Mouse (Mus musculus): ENCODE data around the gene Serpina3b. TPM values are rescaled to one million over a fixed set of nuclear protein-coding genes. Genes with fewer than 3 reads are reported as not detected.
"Not testable (repeated sequence)": the region's sequence is repeated elsewhere in the genome, so short reads cannot be mapped to it uniquely, and the experiment has no call there.

Serpina3b gene
- polyA plus RNA-seq (2016; fragmentation: Nextera tagmentation; extraction: Ambion mirVana), result not detected in 2 replicates

DNA sequence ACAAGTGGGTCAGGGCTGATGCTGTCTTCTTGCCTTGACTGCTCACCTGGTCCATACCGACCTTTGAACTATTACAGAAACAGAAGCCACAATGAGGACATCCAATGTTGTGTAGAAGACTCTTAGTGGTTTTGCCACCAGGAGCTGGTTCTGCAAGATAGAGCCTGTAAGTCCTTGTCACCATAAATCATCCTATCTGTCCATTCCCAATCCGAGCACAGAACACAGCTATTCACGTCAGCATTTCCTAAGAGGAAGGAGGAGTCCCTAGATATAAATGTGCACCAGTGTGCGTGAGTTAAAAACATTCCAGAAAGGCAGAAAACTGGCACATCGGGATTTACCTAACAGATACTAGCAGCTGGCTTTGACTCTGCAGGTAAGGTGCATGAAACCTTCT, at the start of gene Serpina3b:
Gene Serpina3b, plus strand, starts transcription at position 301 of the 400 bp plus-strand sequence.
- Histone ChIP-seq H3K36me3 (no peaks in the 10 kb centered on the region), H3K27ac (no peak within 1 kb of the TSS), H3K4me1 (no peaks in the 10 kb centered on the region), H3K27me3 (no peaks in the 10 kb centered on the region), H3K9me3 (replicated peaks) (no peaks in the 10 kb centered on the region), H3K4me2 (replicated peaks) (no peak within 1 kb of the TSS), H3K9ac (no peak within 1 kb of the TSS), H3K4me3 (no peak within 1 kb of the TSS)
- no peak for ATAC-seq (ENCODE audit: low FRiP score)
- WGBS, result 88% methylated on average over 5 of the region's 5 CpGs

DNA sequence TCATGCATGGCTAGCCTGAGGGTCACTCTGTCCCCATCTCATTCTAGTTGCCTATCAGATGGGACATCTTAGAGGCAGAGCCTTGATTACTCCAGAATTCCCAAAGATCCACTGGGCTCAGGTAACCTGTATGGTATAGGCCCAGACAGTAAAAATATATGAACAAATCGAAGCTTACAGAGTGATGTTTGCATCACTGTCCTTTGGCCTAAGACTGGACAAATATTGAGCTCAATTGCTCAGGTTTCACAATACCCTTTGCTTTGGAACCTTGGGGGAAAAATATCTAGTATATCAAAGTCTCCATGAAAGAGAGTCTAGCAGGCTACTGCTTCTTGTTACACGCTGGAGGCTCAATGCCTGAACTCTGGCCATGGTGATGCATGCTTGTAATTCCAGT, 37.7 kb upstream of the Serpina3b start:
- Histone ChIP-seq H3K27ac (no peak overlapping the region), H3K4me1 (no peaks in the 10 kb centered on the region), H3K27me3 (no peaks in the 10 kb centered on the region), H3K9me3 (replicated peaks) (no peaks in the 10 kb centered on the region), H3K4me3 (no peak overlapping the region), H3K36me3 (no peaks in the 10 kb centered on the region), H3K4me2 (replicated peaks) (no peak overlapping the region), H3K9ac (no peak overlapping the region)
- WGBS, result 72% methylated on average over 2 of the region's 2 CpGs
- no peak for ATAC-seq (ENCODE audit: low FRiP score)

DNA sequence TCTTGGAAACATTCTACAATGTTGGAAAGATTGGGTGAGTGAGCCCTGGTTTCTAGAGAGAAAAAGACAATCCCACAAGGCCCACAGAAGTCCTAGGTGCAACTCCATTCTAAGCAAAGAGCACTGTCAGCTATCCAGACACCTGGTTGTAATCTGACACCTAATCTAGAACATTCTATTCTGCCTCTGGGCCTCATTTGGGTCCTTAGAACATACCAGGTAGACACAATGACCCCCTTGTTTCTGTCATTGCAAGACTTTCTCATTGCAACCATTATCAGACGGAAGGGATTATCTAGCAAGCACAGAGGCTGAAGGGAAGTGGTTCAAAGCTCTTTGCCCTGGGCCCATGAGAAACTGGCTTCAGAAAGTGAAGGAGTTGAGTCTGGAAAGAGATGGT, 36.5 kb upstream of the Serpina3b start:
- ATAC-seq (ENCODE audit: low FRiP score), result no peak
- whole genome bisulfite sequencing, result 87% methylated on average over 1 of the region's 1 CpGs
- H3K27me3 ChIP-seq, result no peaks in the 10 kb centered on the region

DNA sequence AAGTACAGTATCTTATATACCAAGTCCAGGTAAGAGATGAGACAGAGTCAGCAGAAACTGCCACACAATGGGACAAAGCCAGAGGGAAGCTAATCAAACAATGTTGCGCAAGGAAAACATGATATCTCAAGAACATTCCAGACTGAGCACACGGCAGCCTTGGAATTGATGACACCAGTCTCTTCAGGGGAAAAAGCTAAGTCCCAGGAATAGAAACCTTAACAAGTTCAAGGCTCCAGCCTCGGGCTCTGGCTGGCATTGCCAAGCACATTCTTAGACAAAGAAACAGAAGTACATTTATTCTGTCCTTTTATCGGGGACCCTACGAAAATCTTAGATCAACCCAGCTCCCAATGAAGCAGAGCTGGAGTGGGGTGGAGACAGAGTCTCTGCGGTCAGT, 27.0 kb upstream of the Serpina3b start, which contains the start of gene Serpina5:
Gene Serpina5, plus strand, starts transcription at position 346 of the 400 bp plus-strand sequence.
- no peak for ATAC-seq (ENCODE audit: low FRiP score)
- Histone ChIP-seq H3K27ac (no peak within 1 kb of the TSS), H3K4me1 (no peaks in the 10 kb centered on the region), H3K9me3 (replicated peaks) (no peaks in the 10 kb centered on the region), H3K4me2 (replicated peaks) (no peak within 1 kb of the TSS), H3K36me3 (no peaks in the 10 kb centered on the region), H3K27me3 (no peaks in the 10 kb centered on the region), H3K9ac (no peak within 1 kb of the TSS), H3K4me3 (no peak within 1 kb of the TSS)
- WGBS, result 96% methylated on average over 6 of the region's 6 CpGs

More for the DNA sequence above, 36.5 kb upstream of the Serpina3b start:
- Histone ChIP-seq H3K36me3 (no peaks in the 10 kb centered on the region), H3K4me2 (replicated peaks) (no peak overlapping the region), H3K9ac (no peak overlapping the region), H3K27ac (no peak overlapping the region), H3K4me3 (no peak overlapping the region), H3K4me1 (no peaks in the 10 kb centered on the region), H3K9me3 (replicated peaks) (no peaks in the 10 kb centered on the region)

DNA sequence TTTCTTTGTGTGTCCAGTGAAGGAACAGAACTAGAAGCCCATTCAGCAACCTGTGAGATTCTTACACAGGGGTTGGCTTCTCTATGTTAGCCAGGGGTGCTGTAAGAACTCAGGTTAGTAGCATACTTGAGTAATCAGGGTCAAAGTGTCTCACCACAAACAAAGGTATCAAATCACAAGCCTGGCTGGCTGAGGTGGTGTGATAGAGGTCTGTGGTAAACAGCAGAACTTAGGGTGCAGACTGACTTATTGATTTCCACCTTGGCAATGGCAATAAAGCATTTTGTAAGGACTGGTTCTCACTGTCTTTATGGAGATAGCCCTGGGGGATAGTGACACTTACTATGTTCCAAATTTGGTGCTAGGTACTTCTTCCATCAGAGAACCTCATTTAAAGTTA, 21.9 kb upstream of the Serpina3b start:
- ATAC-seq (ENCODE audit: low FRiP score), result no peak
- Histone ChIP-seq H3K36me3 (no peaks in the 10 kb centered on the region), H3K4me2 (replicated peaks) (no peak overlapping the region), H3K9me3 (replicated peaks) (no peaks in the 10 kb centered on the region), H3K27me3 (no peaks in the 10 kb centered on the region), H3K9ac (no peak overlapping the region), H3K27ac (no peak overlapping the region), H3K4me1 (no peaks in the 10 kb centered on the region), H3K4me3 (no peak overlapping the region)

DNA sequence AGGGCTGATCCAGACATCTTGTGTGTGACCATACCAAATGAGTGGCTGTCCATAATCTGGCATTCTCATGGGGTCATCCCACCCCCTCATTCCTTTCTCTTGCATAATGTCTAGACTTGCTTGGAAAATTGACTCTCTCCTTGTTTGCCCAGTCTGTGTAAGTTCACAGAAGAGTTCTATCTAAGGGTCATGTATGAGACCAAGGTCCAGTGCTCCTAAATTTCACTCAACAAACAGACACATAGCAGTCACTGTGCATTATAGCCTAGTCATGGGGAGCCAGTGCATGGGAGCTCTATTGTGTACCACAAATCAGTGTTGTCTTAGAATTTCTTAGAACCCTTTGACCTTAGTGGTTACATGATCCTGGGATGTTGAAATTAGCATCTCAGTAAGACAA, 20.9 kb upstream of the Serpina3b start:
- Histone ChIP-seq H3K4me2 (replicated peaks) (no peak overlapping the region), H3K36me3 (no peaks in the 10 kb centered on the region)
- ATAC-seq (ENCODE audit: low FRiP score), result no peak

DNA sequence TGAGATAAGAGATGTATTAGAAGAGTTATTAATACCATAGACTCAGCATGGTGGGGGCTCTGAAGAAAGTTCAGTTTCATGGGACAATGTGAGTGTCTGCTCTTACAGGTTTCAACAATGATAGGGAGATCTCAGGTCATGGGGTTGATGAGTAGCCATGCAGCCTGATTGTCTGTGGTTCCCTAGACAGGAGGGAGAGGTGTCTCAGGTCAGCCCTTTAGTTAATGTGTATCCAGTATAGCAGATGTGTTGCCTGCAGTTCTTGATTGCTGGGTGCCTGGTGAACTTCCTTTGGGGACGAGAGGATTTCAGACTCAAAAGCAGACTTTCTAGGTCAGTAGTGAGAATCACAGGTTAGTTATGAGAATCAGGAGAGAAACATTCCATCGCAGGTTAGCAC, 19.3 kb upstream of the Serpina3b start:
- no peaks in the 10 kb centered on the region for H3K9me3 ChIP-seq (replicated peaks)
- 78% methylated on average over 2 of the region's 2 CpGs for WGBS
- no peak overlapping the region for H3K27ac ChIP-seq
- H3K4me2 ChIP-seq (replicated peaks), result no peak overlapping the region
- no peaks in the 10 kb centered on the region for H3K4me1 ChIP-seq
- H3K4me3 ChIP-seq, result no peak overlapping the region
- no peak overlapping the region for H3K9ac ChIP-seq
- ATAC-seq (ENCODE audit: low FRiP score), result no peak
- no peaks in the 10 kb centered on the region for H3K36me3 ChIP-seq
- H3K27me3 ChIP-seq, result no peaks in the 10 kb centered on the region

More for the DNA sequence above, 20.9 kb upstream of the Serpina3b start:
- H3K9me3 ChIP-seq (replicated peaks), result no peaks in the 10 kb centered on the region
- H3K4me1 ChIP-seq, result no peaks in the 10 kb centered on the region
- H3K27me3 ChIP-seq, result no peaks in the 10 kb centered on the region
- H3K4me3 ChIP-seq, result no peak overlapping the region
- no peak overlapping the region for H3K27ac ChIP-seq
- H3K9ac ChIP-seq, result no peak overlapping the region

DNA sequence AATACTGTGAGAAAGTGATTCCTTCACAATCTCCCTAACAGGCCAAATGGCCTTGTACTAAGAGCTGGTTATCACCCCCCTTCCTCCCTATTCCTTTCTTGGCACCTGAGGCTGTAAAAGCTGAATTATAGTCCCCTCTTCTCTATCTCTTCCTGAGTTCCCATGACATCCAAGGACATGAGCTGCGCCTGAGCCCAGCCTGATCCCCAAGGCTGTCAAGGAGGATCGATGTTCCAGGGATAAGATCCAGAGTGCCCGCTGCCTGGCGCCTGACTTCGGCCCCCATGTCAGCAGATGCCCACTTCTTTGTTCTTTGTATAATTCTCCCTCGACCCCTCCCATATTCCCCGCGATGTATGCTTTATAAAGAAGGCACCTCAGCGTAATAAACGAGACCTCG, 15.5 kb upstream of the Serpina3b start, which contains the start of gene Serpina3a:
Gene Serpina3a, plus strand, starts transcription at position 392 of the 400 bp plus-strand sequence.
- not testable (repeated sequence) for H3K4me1 ChIP-seq; ATAC-seq (ENCODE audit: low FRiP score); H3K4me3 ChIP-seq; H3K27me3 ChIP-seq; H3K9ac ChIP-seq; H3K36me3 ChIP-seq; H3K4me2 ChIP-seq (replicated peaks); H3K9me3 ChIP-seq (replicated peaks); H3K27ac ChIP-seq
- WGBS, result 88% methylated on average over 11 of the region's 11 CpGs

DNA sequence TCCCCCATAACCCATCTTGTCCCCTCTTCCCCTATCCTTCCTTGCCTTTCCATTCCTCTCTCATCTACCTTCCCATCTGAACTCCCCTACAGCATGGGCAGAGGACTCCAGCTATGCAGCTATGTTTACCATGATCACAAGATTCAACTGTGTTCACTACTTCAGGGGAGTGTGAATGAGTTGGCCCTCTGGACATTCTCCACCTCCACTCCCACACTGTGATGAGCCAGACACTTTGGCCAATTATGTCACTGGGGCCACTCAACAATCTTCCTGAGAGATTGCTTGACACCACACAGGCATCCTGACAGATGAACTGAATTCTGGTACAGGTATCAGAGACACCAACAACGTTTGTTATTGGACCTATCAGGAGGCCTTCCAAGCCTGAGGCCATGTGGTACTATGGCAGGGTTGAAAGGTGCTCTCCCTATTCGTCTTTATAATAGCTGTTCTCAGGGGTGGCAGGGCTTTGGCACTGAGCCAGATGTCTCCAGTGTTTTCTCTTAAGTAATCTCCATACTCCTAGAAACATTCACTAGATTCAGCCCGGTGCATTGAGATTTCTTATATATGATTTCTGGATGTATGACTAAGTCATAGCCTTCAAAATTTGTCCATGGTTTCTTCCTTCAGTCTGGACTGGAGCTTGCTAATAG, 12.7 kb upstream of the Serpina3b start:
- Histone ChIP-seq H3K27ac (no peak overlapping the region), H3K4me2 (replicated peaks) (no peak overlapping the region), H3K4me1 (no peaks in the 10 kb centered on the region), H3K36me3 (no peaks in the 10 kb centered on the region), H3K27me3 (no peaks in the 10 kb centered on the region), H3K9me3 (replicated peaks) (no peaks in the 10 kb centered on the region), H3K4me3 (no peak overlapping the region), H3K9ac (no peak overlapping the region)
- no peak for ATAC-seq (ENCODE audit: low FRiP score)
- 75% methylated on average over 3 of the region's 3 CpGs for WGBS

DNA sequence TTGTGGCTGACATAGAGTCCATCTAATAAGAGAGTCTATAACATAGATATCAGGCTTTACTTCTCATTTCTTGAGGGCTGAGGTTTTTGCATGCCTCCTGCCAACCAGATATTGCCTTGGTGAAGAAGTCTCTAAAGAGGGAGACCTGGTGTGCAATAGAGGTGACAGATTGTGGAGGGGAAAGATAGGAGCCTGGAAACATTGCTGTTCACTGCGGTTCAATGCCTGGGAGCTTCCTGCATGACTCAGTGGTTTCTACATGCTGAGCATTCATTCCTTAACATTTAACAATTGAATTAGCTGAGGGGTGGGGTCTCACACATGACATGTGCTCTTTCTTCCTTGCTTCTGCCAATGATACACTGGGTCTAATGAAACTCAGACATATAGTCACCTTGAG, 4.7 kb upstream of the Serpina3b start:
- no peak overlapping the region for H3K4me2 ChIP-seq (replicated peaks)
- H3K9me3 ChIP-seq (replicated peaks), result no peaks in the 10 kb centered on the region
- H3K4me3 ChIP-seq, result no peak overlapping the region
- no peaks in the 10 kb centered on the region for H3K36me3 ChIP-seq
- 90% methylated on average over 1 of the region's 1 CpGs for WGBS
- H3K27ac ChIP-seq, result no peak overlapping the region
- no peak overlapping the region for H3K9ac ChIP-seq
- ATAC-seq (ENCODE audit: low FRiP score), result no peak
- H3K27me3 ChIP-seq, result no peaks in the 10 kb centered on the region
- H3K4me1 ChIP-seq, result no peaks in the 10 kb centered on the region

DNA sequence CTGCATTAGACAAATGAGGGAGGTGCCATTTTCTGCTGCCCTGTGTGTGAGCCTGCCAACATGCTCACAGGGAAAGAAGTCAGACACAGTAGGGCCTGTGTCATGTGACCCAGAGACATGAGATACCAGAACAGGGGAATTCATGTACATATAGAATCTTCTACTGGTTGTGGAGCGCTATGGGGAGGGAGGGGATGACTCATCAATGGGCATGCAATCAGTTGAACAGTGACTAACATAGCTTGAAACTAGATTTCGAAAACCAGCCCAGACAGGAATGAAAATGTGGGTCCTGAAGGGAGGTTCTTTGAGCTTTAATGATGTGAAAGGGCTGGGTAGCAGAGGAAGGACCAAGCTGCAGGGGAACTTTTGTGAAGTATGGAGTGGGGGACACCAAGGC, 3.8 kb upstream of the Serpina3b start:
- Histone ChIP-seq H3K4me1 (no peaks in the 10 kb centered on the region), H3K36me3 (no peaks in the 10 kb centered on the region), H3K4me2 (replicated peaks) (no peak overlapping the region), H3K9me3 (replicated peaks) (no peaks in the 10 kb centered on the region), H3K9ac (no peak overlapping the region), H3K27me3 (no peaks in the 10 kb centered on the region), H3K27ac (no peak overlapping the region), H3K4me3 (no peak overlapping the region)
- 86% methylated on average over 2 of the region's 2 CpGs for WGBS
- no peak for ATAC-seq (ENCODE audit: low FRiP score)

DNA sequence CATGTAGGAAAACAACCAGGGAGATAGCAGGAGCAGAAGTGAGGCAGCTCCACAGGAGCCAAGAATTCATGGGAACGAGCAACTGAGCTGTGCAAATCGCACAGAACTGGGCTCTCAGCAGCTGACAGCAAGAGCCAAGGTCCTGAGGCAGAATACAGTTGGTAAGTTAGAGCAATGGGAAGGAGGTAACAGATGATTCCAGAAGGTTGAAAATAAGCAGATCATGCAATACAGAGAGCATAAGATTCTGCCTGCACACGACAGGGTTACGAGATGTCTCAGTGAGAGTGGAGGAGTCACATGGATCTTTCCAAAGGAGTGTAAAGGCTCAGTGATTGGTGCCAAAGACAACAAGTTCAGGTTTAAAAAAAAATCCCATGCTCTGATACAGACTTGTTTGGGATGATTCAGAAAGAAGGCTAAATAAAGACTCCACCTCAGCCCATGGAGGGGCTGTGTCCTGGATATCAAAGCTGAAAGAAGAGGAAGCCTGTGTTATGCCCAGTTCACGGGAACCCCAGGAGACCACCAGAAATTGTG, 2.7 kb upstream of the Serpina3b start:
- 82% methylated on average over 5 of the region's 5 CpGs for WGBS
- Histone ChIP-seq H3K9ac (no peak overlapping the region), H3K27me3 (no peaks in the 10 kb centered on the region), H3K27ac (no peak overlapping the region), H3K9me3 (replicated peaks) (no peaks in the 10 kb centered on the region), H3K4me3 (no peak overlapping the region), H3K36me3 (no peaks in the 10 kb centered on the region), H3K4me2 (replicated peaks) (no peak overlapping the region), H3K4me1 (no peaks in the 10 kb centered on the region)
- no peak for ATAC-seq (ENCODE audit: low FRiP score)

DNA sequence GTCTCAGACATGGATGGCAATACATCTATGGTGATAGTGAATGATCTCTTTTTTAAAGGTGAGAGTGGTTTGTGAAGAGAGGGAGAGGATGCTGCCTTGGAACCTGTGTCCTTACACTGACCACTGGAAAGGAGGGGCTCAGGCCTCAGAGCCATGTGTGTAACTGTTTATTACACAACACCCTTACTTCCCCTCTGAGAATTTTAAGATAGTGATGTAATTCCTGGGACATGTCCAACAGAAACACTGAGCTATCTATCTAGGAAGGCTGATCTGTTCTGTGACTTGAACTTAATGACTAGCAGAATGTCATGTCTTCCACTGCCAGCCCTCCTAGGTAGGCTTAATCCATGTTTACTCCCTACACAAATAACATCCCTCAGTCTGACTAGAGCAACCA, 3.2 kb downstream of the Serpina3b start:
- H3K9me3 ChIP-seq (replicated peaks), result no peaks in the 10 kb centered on the region
- no peak overlapping the region for H3K9ac ChIP-seq
- no peak overlapping the region for H3K27ac ChIP-seq
- no peaks in the 10 kb centered on the region for H3K36me3 ChIP-seq
- ATAC-seq (ENCODE audit: low FRiP score), result no peak
- H3K27me3 ChIP-seq, result no peaks in the 10 kb centered on the region
- H3K4me3 ChIP-seq, result no peak overlapping the region
- H3K4me2 ChIP-seq (replicated peaks), result no peak overlapping the region
- no peaks in the 10 kb centered on the region for H3K4me1 ChIP-seq

All from hindbrain, embryonic 12.5 days (tissue).